Mouse (Mus musculus) small intestine, adult 2 months (tissue): ENCODE data around the gene Higd1c. TPM values are rescaled to one million over a fixed set of nuclear protein-coding genes. Genes with fewer than 3 reads are reported as not detected.
"Not testable (repeated sequence)": the region's sequence is repeated elsewhere in the genome, so short reads cannot be mapped to it uniquely, and the experiment has no call there.

Source experiments
- H3K27ac ChIP-seq: fragments of 200-500 bp; 2 replicates; pipeline ENCODE4 v1.5.1; 2012; ENCODE audit warnings: low read depth, low read length, control low read depth, inconsistent platforms; ENCODE audit not compliant: insufficient read depth
- H3K27me3 ChIP-seq: fragments of 200-500 bp; 2 replicates; pipeline ENCODE4 v1.6.1; 2012; ENCODE audit warnings: mild to moderate bottlenecking, moderate library complexity, low read length, inconsistent platforms; ENCODE audit not compliant: control insufficient read depth, insufficient read depth
- H3K36me3 ChIP-seq: fragments of 200-500 bp; 2 replicates; pipeline ENCODE4 v1.6.1; 2012; ENCODE audit warnings: mild to moderate bottlenecking, low read length, control low read depth, inconsistent platforms; ENCODE audit not compliant: control insufficient read depth, insufficient read depth
- H3K4me1 ChIP-seq: fragments of 200-500 bp; 2 replicates; pipeline ENCODE4 v1.6.1; 2012; ENCODE audit warnings: low read length, inconsistent platforms, mixed read lengths; ENCODE audit not compliant: control insufficient read depth, insufficient read depth, insufficient read length
- H3K4me3 ChIP-seq: fragments of 200-500 bp; 2 replicates; pipeline ENCODE4 v1.5.1; 2012; ENCODE audit warnings: low read depth, mild to moderate bottlenecking, control low read depth, inconsistent platforms, low read length, moderate library complexity
- CTCF ChIP-seq: fragments of 200-500 bp; IDR thresholded peaks from 2 replicates; pipeline ENCODE4 v1.5.1; 2012; ENCODE audit warnings: low read depth, mild to moderate bottlenecking, control low read depth, inconsistent platforms, low read length, moderate library complexity, mixed read lengths; ENCODE audit not compliant: insufficient replicate concordance, insufficient read length; ENCODE audit errors: extremely low read depth
- POLR2A ChIP-seq: fragments of 200-500 bp; IDR thresholded peaks from 2 replicates; pipeline ENCODE4 v1.6.1; 2012; ENCODE audit warnings: low read depth, mild to moderate bottlenecking, control low read depth, inconsistent platforms, low read length, moderate library complexity
- WGBS: fragments of 180-500 bp; shearing (Covaris S2); methylation state at CpG from one replicate; pipeline ENCODE4 v1.1.7; 2018; 5-methylcytosine and 5-hydroxymethylcytosine counted together
- polyA plus RNA-seq: library from polyadenylated mRNA; depleted of rRNA; stranded (reverse); fragments of >200 nt; gene quantifications from 2 replicates; pipeline ENCODE4 v1.2.3, GENCODE M21; 2012

Higd1c gene
- polyA plus RNA-seq, 1 experiment = not detected

- Histone ChIP-seq H3K4me3 (no peak overlapping the region), H3K4me1 (no peaks in the 10 kb centered on the region), H3K27ac (no peak overlapping the region), H3K27me3 (peaks cover 14% of the 10 kb centered on the region), H3K36me3 (no peaks in the 10 kb centered on the region)
- TF ChIP-seq POLR2A = no peak
- no peak for TF ChIP-seq CTCF
- 45% methylated on average over 14 of the region's 14 CpGs for WGBS
Observed at GRCm38 (mm10) chr15:100346761-100347160, 17.6 kb upstream of the Higd1c start.

- WGBS = 46% methylated on average over 2 of the region's 2 CpGs
- H3K36me3 ChIP-seq = no peaks in the 10 kb centered on the region
- no peak overlapping the region for H3K4me3 ChIP-seq
- no peak overlapping the region for H3K27ac ChIP-seq
- no peaks in the 10 kb centered on the region for H3K4me1 ChIP-seq
- TF ChIP-seq CTCF = no peak
- no peak for TF ChIP-seq POLR2A
- H3K27me3 ChIP-seq = peaks cover 18% of the 10 kb centered on the region
Observed at GRCm38 (mm10) chr15:100349496-100349895, 14.8 kb upstream of the Higd1c start.

- 51% methylated on average over 6 of the region's 6 CpGs for WGBS
- H3K4me3 ChIP-seq = no peak overlapping the region
- peaks cover 15% of the 10 kb centered on the region for H3K27me3 ChIP-seq
- no peaks in the 10 kb centered on the region for H3K4me1 ChIP-seq
- TF ChIP-seq POLR2A (no peak), CTCF (no peak)
- no peak overlapping the region for H3K27ac ChIP-seq
- no peaks in the 10 kb centered on the region for H3K36me3 ChIP-seq
Observed at GRCm38 (mm10) chr15:100351501-100352060, 12.8 kb upstream of the Higd1c start.

- TF ChIP-seq CTCF (no peak), POLR2A (no peak)
- H3K27ac ChIP-seq = no peak within 1 kb of the TSS
- WGBS = 60% methylated on average over 10 of the region's 10 CpGs
- no peak within 1 kb of the TSS for H3K4me3 ChIP-seq
- H3K36me3 ChIP-seq = no peaks in the 10 kb centered on the region
- H3K4me1 ChIP-seq = no peaks in the 10 kb centered on the region
- peaks cover 15% of the 10 kb centered on the region for H3K27me3 ChIP-seq
Observed at GRCm38 (mm10) chr15:100352711-100353250, 11.6 kb upstream of the Higd1c start, which contains the start of the genes Methig1 and Mettl7a2. Gene Methig1 (plus strand): TSS chr15:100353149. Gene Mettl7a2 (plus strand): TSS chr15:100353200.

- H3K27me3 ChIP-seq = peaks cover 15% of the 10 kb centered on the region
- not testable (repeated sequence) for H3K4me3 ChIP-seq, H3K36me3 ChIP-seq, H3K4me1 ChIP-seq, H3K27ac ChIP-seq
- 96% methylated on average over 21 of the region's 22 CpGs for WGBS
Observed at GRCm38 (mm10) chr15:100353399-100353798, 10.9 kb upstream of the Higd1c start.

GRCm38 (mm10) chr15:100355876-100356275, 8.5 kb upstream of the Higd1c start:
- WGBS = 16% methylated on average over 5 of the region's 5 CpGs
- Histone ChIP-seq H3K27me3 (peaks cover 20% of the 10 kb centered on the region), H3K27ac (no peak overlapping the region), H3K4me1 (no peaks in the 10 kb centered on the region), H3K36me3 (no peaks in the 10 kb centered on the region), H3K4me3 (no peak overlapping the region)
- TF ChIP-seq POLR2A (no peak), CTCF (no peak)

GRCm38 (mm10) chr15:100365967-100366366, 1.6 kb downstream of the Higd1c start:
- peaks cover 22% of the 10 kb centered on the region; the same call in 1 of the 2 replicates for H3K27me3 ChIP-seq
- H3K4me3 ChIP-seq, H3K36me3 ChIP-seq, H3K27ac ChIP-seq, H3K4me1 ChIP-seq: not testable (repeated sequence)
- 58% methylated on average over 9 of the region's 9 CpGs for WGBS
